In the genomic region with DNA sequence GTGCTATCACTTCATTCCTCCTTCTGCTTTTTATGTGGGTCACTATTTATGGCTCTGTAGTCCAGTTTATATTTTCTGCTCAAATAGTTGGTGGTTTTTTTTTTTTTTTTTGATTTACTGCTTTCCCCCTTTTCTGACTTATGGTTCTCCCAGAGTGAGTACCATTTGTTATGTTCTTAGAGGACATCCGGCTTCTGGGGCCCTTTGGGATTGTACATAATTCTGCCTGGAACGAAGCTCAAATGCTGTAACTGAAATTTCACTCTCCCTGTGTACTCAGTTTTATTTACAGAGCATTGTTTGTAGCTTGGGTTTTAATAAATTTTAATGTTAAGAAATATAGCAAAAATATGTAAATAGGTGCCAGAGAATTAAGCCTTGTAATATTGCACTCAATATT, we compare ENCODE assay signal across 15 mouse cellular contexts.
"Had no signal": no experiment of that assay in that cellular context is flagged by ENCODE, and none has a peak within 500 bp of the region (broad histone marks: within the 10 kb centered on the region; RNA-seq: fewer than 3 reads in every experiment).

No protein-coding gene starts in this region.

- H3K27me3 ChIP-seq: liver, embryonic 13.5 days; midbrain, embryonic 12.5 days; midbrain, embryonic 15.5 days; neural tube, embryonic 12.5 days; neural tube, embryonic 15.5 days had no signal

- H3K27ac ChIP-seq: left cerebral cortex, adult 2 months; liver, embryonic 13.5 days; macrophage; midbrain, embryonic 12.5 days; midbrain, embryonic 15.5 days; neural tube, embryonic 12.5 days; neural tube, embryonic 15.5 days; stomach, postnatal 0 days had no signal

- H3K9me3 ChIP-seq: liver, embryonic 13.5 days; midbrain, embryonic 12.5 days; midbrain, embryonic 15.5 days; neural tube, embryonic 12.5 days; neural tube, embryonic 15.5 days had no signal

- DNase-seq: layer of hippocampus, postnatal 36 days; liver, embryonic 13.5 days; lung, adult 2 months; right cerebral cortex, adult 18-20 months; right cerebral cortex, postnatal 14 days; right cerebral cortex, postnatal 4 days; thymus, postnatal 25 days had no signal

- H3K4me1 ChIP-seq: liver, embryonic 13.5 days; midbrain, embryonic 15.5 days; neural tube, embryonic 15.5 days had no signal

- H3K9ac ChIP-seq: liver, embryonic 13.5 days; midbrain, embryonic 12.5 days; midbrain, embryonic 15.5 days; neural tube, embryonic 12.5 days; neural tube, embryonic 15.5 days had no signal

- H3K4me2 ChIP-seq: liver, embryonic 13.5 days; midbrain, embryonic 12.5 days; midbrain, embryonic 15.5 days; neural tube, embryonic 12.5 days; neural tube, embryonic 15.5 days had no signal

- ATAC-seq: intestine, postnatal 0 days had no signal

- H3K36me3 ChIP-seq: liver, embryonic 13.5 days; midbrain, embryonic 12.5 days; midbrain, embryonic 15.5 days; neural tube, embryonic 12.5 days; neural tube, embryonic 15.5 days had no signal

- H3K4me3 ChIP-seq: left cerebral cortex, adult 2 months; liver, embryonic 13.5 days; midbrain, embryonic 12.5 days; midbrain, embryonic 15.5 days; neural tube, embryonic 12.5 days; neural tube, embryonic 15.5 days had no signal
